Mouse (Mus musculus) CH12.LX (cell line): ENCODE measurements around the gene Ceacam19. TPM values are rescaled to one million over a fixed set of nuclear protein-coding genes. Genes with fewer than 3 reads are reported as not detected.

Experiments
- DNase-seq: peaks from one replicate; pipeline ENCODE4 v3.0.0-alpha.2; 2013; ENCODE audit errors: extremely low read depth
- H3K27ac ChIP-seq: 2 replicates; pipeline ENCODE4 v1.5.1; 2012; ENCODE audit warnings: low read depth, mild to moderate bottlenecking, control low read depth, moderate library complexity; ENCODE audit not compliant: insufficient read depth
- H3K27me3 ChIP-seq: replicated peaks from 2 replicates; pipeline ENCODE3; 2012; ENCODE audit warnings: inconsistent platforms
- H3K36me3 ChIP-seq, 2 experiments: replicated peaks in 1 of 2; 2 replicates each; pipeline versions ENCODE3 to v1.6.1; 2012; ENCODE audit warnings: inconsistent platforms in 1 of 2, low read length in 1 of 2, mild to moderate bottlenecking in 1 of 2, mixed read lengths in 1 of 2, moderate library complexity in 1 of 2; ENCODE audit not compliant: control insufficient read depth in 1 of 2, insufficient read depth in 1 of 2
- H3K4me1 ChIP-seq, 2 experiments: 2 replicates each; pipeline ENCODE4 v1.6.1; 2012; ENCODE audit warnings: inconsistent platforms in 1 of 2, moderate library complexity in 1 of 2; ENCODE audit not compliant: insufficient read depth in 2 of 2, control insufficient read depth in 1 of 2
- H3K4me2 ChIP-seq: 2 replicates; pipeline ENCODE4 v1.6.1; 2012; ENCODE audit warnings: low read depth, mild to moderate bottlenecking, control low read depth; ENCODE audit not compliant: poor library complexity, insufficient read depth, severe bottlenecking
- H3K4me3 ChIP-seq, 3 experiments: fragments of 150-350 bp in 1 of 3; sonication (generic) in 1 of 3; replicated peaks in 1 of 3; 2 replicates each; pipeline versions ENCODE3 to v1.5.1; 2011 to 2012; ENCODE audit warnings: low read depth in 2 of 3, low read length in 2 of 3, mild to moderate bottlenecking in 2 of 3, moderate library complexity in 2 of 3, control low read depth in 1 of 3, improper control_type of control experiment in 1 of 3, inconsistent platforms in 1 of 3, mixed read lengths in 1 of 3; ENCODE audit not compliant: poor library complexity in 1 of 3
- H3K79me2 ChIP-seq: replicated peaks from 2 replicates; pipeline ENCODE4 v1.6.1; 2012; ENCODE audit warnings: mild to moderate bottlenecking, moderate library complexity; ENCODE audit not compliant: control insufficient read depth, poor library complexity, insufficient read depth, severe bottlenecking; ENCODE audit errors: extremely low read depth
- H3K9ac ChIP-seq: 2 replicates; pipeline ENCODE4 v1.6.1; 2012; ENCODE audit warnings: low read depth, mild to moderate bottlenecking, control low read depth, moderate library complexity; ENCODE audit not compliant: insufficient read depth
- H3K9me3 ChIP-seq: replicated peaks from 2 replicates; pipeline ENCODE3; 2012; ENCODE audit warnings: low read length, inconsistent platforms, mixed read lengths
- CHD1 ChIP-seq: IDR thresholded peaks from 2 replicates; pipeline ENCODE4 v1.6.1; 2012; ENCODE audit warnings: low read depth, low read length, improper control_type of control experiment, inconsistent platforms
- CHD2 ChIP-seq: IDR thresholded peaks from 2 replicates; pipeline ENCODE4 v1.6.1; 2011; ENCODE audit warnings: low read length, improper control_type of control experiment
- E2F4 ChIP-seq: IDR thresholded peaks from 2 replicates; pipeline ENCODE4 v1.6.1; 2011; ENCODE audit warnings: low read depth, low read length, improper control_type of control experiment; ENCODE audit not compliant: insufficient replicate concordance
- ELF1 ChIP-seq: IDR thresholded peaks from 2 replicates; pipeline ENCODE4 v1.6.1; 2014; ENCODE audit warnings: low read depth, mild to moderate bottlenecking, inconsistent platforms, low read length, improper control_type of control experiment
- ETS1 ChIP-seq: conservative IDR thresholded peaks from 2 replicates; pipeline ENCODE4 v1.6.1; 2012; ENCODE audit warnings: low read depth, mild to moderate bottlenecking, inconsistent platforms, low read length, improper control_type of control experiment, moderate library complexity
- JUN ChIP-seq: IDR thresholded peaks from 2 replicates; pipeline ENCODE4 v1.6.1; 2011; ENCODE audit warnings: low read depth, mild to moderate bottlenecking, low read length, improper control_type of control experiment, moderate library complexity; ENCODE audit not compliant: insufficient read depth
- MAFK ChIP-seq: IDR thresholded peaks from 2 replicates; pipeline ENCODE4 v1.6.1; 2011; ENCODE audit warnings: low read length, improper control_type of control experiment; ENCODE audit not compliant: insufficient replicate concordance
- MAX ChIP-seq: IDR thresholded peaks from 2 replicates; pipeline ENCODE4 v1.6.1; 2011; ENCODE audit warnings: low read length, improper control_type of control experiment
- MAZ ChIP-seq: IDR thresholded peaks from 2 replicates; pipeline ENCODE4 v1.6.1; 2012; ENCODE audit warnings: low read depth, mild to moderate bottlenecking, inconsistent platforms, low read length, improper control_type of control experiment, moderate library complexity
- MEF2A ChIP-seq: IDR thresholded peaks from 2 replicates; pipeline ENCODE4 v1.6.1; 2014; ENCODE audit warnings: low read depth, mild to moderate bottlenecking, inconsistent platforms, low read length, improper control_type of control experiment, borderline replicate concordance
- MYC ChIP-seq: IDR thresholded peaks from 2 replicates; pipeline ENCODE4 v1.6.1; 2011; ENCODE audit warnings: low read depth, mild to moderate bottlenecking, improper control_type of control experiment, low read length
- NRF1 ChIP-seq: IDR thresholded peaks from 2 replicates; pipeline ENCODE4 v1.6.1; 2014; ENCODE audit warnings: low read depth, mild to moderate bottlenecking, inconsistent platforms, low read length, improper control_type of control experiment, moderate library complexity
- PAX5 ChIP-seq: IDR thresholded peaks from 2 replicates; pipeline ENCODE4 v1.6.1; 2012; ENCODE audit warnings: low read length, inconsistent platforms, mixed read lengths
- POLR2A ChIP-seq: IDR thresholded peaks from 2 replicates; pipeline ENCODE4 v1.6.1; 2011; ENCODE audit warnings: low read depth, mild to moderate bottlenecking, improper control_type of control experiment, low read length
- POLR2AphosphoS2 ChIP-seq: IDR thresholded peaks from 2 replicates; pipeline ENCODE4 v1.6.1; 2011; ENCODE audit warnings: low read depth, low read length, improper control_type of control experiment
- SIN3A ChIP-seq: IDR thresholded peaks from 2 replicates; pipeline ENCODE4 v1.6.1; 2012; ENCODE audit warnings: low read length, improper control_type of control experiment, inconsistent platforms
- SMC3 ChIP-seq: IDR thresholded peaks from 2 replicates; pipeline ENCODE4 v1.6.1; 2011; ENCODE audit warnings: low read depth, low read length, improper control_type of control experiment
- TBP ChIP-seq: conservative IDR thresholded peaks from 2 replicates; pipeline ENCODE4 v1.6.1; 2011; ENCODE audit warnings: low read depth, low read length, improper control_type of control experiment
- TCF12 ChIP-seq: IDR thresholded peaks from 2 replicates; pipeline ENCODE4 v1.6.1; 2014; ENCODE audit warnings: low read depth, mild to moderate bottlenecking, inconsistent platforms, low read length, improper control_type of control experiment
- USF2 ChIP-seq: conservative IDR thresholded peaks from 2 replicates; pipeline ENCODE4 v1.6.1; 2011; ENCODE audit warnings: low read depth, low read length, improper control_type of control experiment
- ZNF384 ChIP-seq: IDR thresholded peaks from 2 replicates; pipeline ENCODE4 v1.6.1; 2012; ENCODE audit warnings: low read depth, low read length, improper control_type of control experiment, inconsistent platforms
- dilution Hi-C: fragments of 300-500 bp; cut with MboI; formaldehyde crosslinking; loops from 2 replicates; pipeline ENCODE4 v1.14.3; 2020; ENCODE audit warnings: low sequenced_read_pairs; ENCODE audit not compliant: extremely low pct_unique_long_range_greater_than_20kb, extremely low pct_ligation_motif_present
- in situ Hi-C: fragments of 300-500 bp; cut with MboI; formaldehyde crosslinking; loops from 3 replicates; pipeline ENCODE4 v1.14.3; 2019; ENCODE audit warnings: low sequenced_read_pairs, low pct_ligation_motif_present, low pct_unique_long_range_greater_than_20kb, mixed read lengths
- polyA plus RNA-seq: library from polyadenylated mRNA; unstranded; fragments of >175 nt; gene quantifications from 2 replicates; pipeline ENCODE4 v1.2.1, GENCODE M21; 2012; ENCODE audit warnings: low read depth; ENCODE audit not compliant: insufficient read length
- total RNA-seq, 2 experiments: library from RNA; depleted of rRNA; stranded (reverse); fragments of 300-350 nt in 1 of 2; fragments of >200 nt in 1 of 2; gene quantifications; 2 replicates each; pipeline ENCODE4 v1.2.3; 2012 to 2014

Gene Ceacam19
- total and polyA plus RNA-seq, 3 experiments: 0.08 TPM; not detected in 2

DNA sequence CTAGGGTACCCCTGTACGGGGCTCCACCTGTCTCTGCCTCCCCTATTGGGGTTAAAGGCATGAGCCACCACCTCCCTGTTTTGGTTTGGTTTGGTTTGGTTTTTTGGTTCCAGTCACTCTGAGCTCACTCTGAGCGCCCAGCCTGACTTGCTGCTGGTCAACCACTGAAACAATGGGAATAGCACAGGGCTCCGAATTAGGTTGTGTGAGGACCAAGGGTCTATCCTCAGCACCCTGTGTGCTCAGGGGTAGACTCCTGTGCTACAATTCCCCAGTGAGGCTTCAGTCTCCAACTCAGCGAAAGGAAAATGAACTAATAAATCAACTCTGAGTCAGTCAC lies 32.4 kb upstream of the Ceacam19 start:
- dilution Hi-C loops (no loop called here), in situ Hi-C loops (no loop called here)
- peaks cover 25 to 37% of the 10 kb centered on the region in 2 experiments for H3K36me3 ChIP-seq
- no peaks in the 10 kb centered on the region for H3K9me3 ChIP-seq
- TF ChIP-seq TBP (no peak), MAFK (no peak), POLR2A (no peak), TCF12 (no peak), NRF1 (no peak), ZNF384 (no peak), PAX5 (no peak), E2F4 (no peak), POLR2AphosphoS2 (no peak), MYC (no peak), MAZ (no peak), MEF2A (no peak), ETS1 (no peak), JUN (no peak)
- no peaks in the 10 kb centered on the region for H3K27me3 ChIP-seq
- peak overlapping the region; percentile 94 for H3K9ac ChIP-seq
- H3K4me1 ChIP-seq: peaks cover 9 to 31% of the 10 kb centered on the region in 2 experiments
- no peak for DNase-seq
- H3K4me2 ChIP-seq: peak overlapping the region; percentile 49
- peak overlapping the region; percentile 75 to 88 (median 84) for H3K4me3 ChIP-seq
- peaks cover 11% of the 10 kb centered on the region; the same call in 1 of the 2 replicates for H3K79me2 ChIP-seq
- no peak overlapping the region for H3K27ac ChIP-seq

DNA sequence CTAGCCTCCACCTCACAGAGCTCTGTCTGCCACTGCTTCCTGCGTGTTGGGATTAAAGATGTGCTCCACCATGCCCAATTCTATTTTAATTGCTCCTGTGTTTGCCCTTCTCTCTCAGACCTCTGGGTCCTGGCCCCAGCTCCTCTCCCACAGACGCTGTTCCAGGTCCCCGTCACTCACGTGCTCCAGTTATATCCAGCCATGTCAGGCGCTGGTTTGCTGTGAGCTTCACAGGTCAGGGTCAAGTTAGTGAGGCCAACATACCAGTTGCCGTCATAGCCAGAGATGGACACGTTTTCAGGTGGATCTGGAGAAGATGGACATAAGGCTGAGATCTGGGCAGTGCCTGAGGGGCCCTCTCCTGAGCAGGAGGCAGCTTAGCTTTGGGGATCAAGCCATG lies 26.8 kb upstream of the Ceacam19 start:
- DNase-seq: no peak
- no peak overlapping the region for H3K4me2 ChIP-seq
- in situ Hi-C loops: loop anchor here (5.0 kb wide), 1 partner anchor 43 kb away; no protein-coding TSS in a partner anchor
- 0 out of 2 replicates have a peak, but pooled peaks cover 4% of the 10 kb centered on the region for H3K79me2 ChIP-seq
- H3K27me3 ChIP-seq: no peaks in the 10 kb centered on the region
- H3K27ac ChIP-seq: no peak overlapping the region
- H3K4me3 ChIP-seq: no peak overlapping the region
- dilution Hi-C loops: no loop called here
- H3K9ac ChIP-seq: no peak overlapping the region
- H3K4me1 ChIP-seq: peaks cover 0 to 12% of the 10 kb centered on the region in 2 experiments; a peak in 2 of 4 replicates
- TF ChIP-seq MAZ (no peak), POLR2AphosphoS2 (no peak), ZNF384 (no peak), SIN3A (no peak), PAX5 (no peak), SMC3 (no peak), JUN (no peak), CHD1 (no peak), USF2 (no peak), MYC (no peak), MAFK (no peak), POLR2A (no peak), ELF1 (no peak), MEF2A (no peak), CHD2 (no peak), MAX (no peak)
- H3K9me3 ChIP-seq: no peaks in the 10 kb centered on the region
- peaks cover 49 to 87% of the 10 kb centered on the region in 2 experiments for H3K36me3 ChIP-seq
